Mouse (Mus musculus): ENCODE measurements at regions not wholly inside any gene's neighbourhood (a gene's known extent, or its start where the extent isn't known, plus 50 kb on each side); places are given as distances from the start of the nearest gene placed in this dataset.

GRCm38 (mm10) chr3:100751211-100751610 is 65.9 kb upstream of the Man1a2 start:
- ATAC-seq (replicated peaks; ENCODE audit: extremely low read depth, insufficient read depth, low FRiP score), result no peak

GRCm38 (mm10) chr3:100748727-100749126 is 63.4 kb upstream of the Man1a2 start:
- Histone ChIP-seq H3K36me3 (ENCODE audit: control insufficient read depth, insufficient read depth) (no peaks in the 10 kb centered on the region), H3K4me2 (ENCODE audit: low read depth, low read length) (no peak overlapping the region), H3K4me3 (ENCODE audit: low read length) (no peak overlapping the region), H3K9me3 (replicated peaks; ENCODE audit: control insufficient read depth, low read length) (no peaks in the 10 kb centered on the region), H3K9ac (ENCODE audit: low read length) (no peak overlapping the region), H3K27ac (ENCODE audit: low read length) (peak overlapping the region; percentile 86; the same call in 1 of the 2 replicates), H3K4me1 (ENCODE audit: control insufficient read depth, insufficient read depth, low read length) (peaks cover 9% of the 10 kb centered on the region), H3K27me3 (ENCODE audit: control insufficient read depth, insufficient read depth, low read length) (no peaks in the 10 kb centered on the region)
- 71% methylated on average over 6 of the region's 6 CpGs for WGBS
- no peak for ATAC-seq (replicated peaks; ENCODE audit: extremely low read depth, insufficient read depth, low FRiP score)

More at GRCm38 (mm10) chr3:100751211-100751610, 65.9 kb upstream of the Man1a2 start:
- WGBS, result 87% methylated on average over 1 of the region's 1 CpGs
- Histone ChIP-seq H3K27me3 (ENCODE audit: control insufficient read depth, insufficient read depth, low read length) (no peaks in the 10 kb centered on the region), H3K9ac (ENCODE audit: low read length) (no peak overlapping the region), H3K4me1 (ENCODE audit: control insufficient read depth, insufficient read depth, low read length) (peaks cover 9% of the 10 kb centered on the region), H3K4me2 (ENCODE audit: low read depth, low read length) (no peak overlapping the region), H3K4me3 (ENCODE audit: low read length) (no peak overlapping the region), H3K27ac (ENCODE audit: low read length) (no peak overlapping the region), H3K36me3 (ENCODE audit: control insufficient read depth, insufficient read depth) (no peaks in the 10 kb centered on the region), H3K9me3 (replicated peaks; ENCODE audit: control insufficient read depth, low read length) (no peaks in the 10 kb centered on the region)

- Histone ChIP-seq H3K27me3 (ENCODE audit: control insufficient read depth, insufficient read depth, low read length) (no peaks in the 10 kb centered on the region), H3K9ac (ENCODE audit: low read length) (no peak overlapping the region), H3K4me3 (ENCODE audit: low read length) (no peak overlapping the region), H3K27ac (ENCODE audit: low read length) (peak overlapping the region; percentile 86), H3K36me3 (ENCODE audit: control insufficient read depth, insufficient read depth) (no peaks in the 10 kb centered on the region), H3K4me2 (ENCODE audit: low read depth, low read length) (no peak overlapping the region), H3K4me1 (ENCODE audit: control insufficient read depth, insufficient read depth, low read length) (peaks cover 9% of the 10 kb centered on the region), H3K9me3 (replicated peaks; ENCODE audit: control insufficient read depth, low read length) (no peaks in the 10 kb centered on the region)
- WGBS, result 64% methylated on average over 2 of the region's 2 CpGs
- ATAC-seq (replicated peaks; ENCODE audit: extremely low read depth, insufficient read depth, low FRiP score), result peak; percentile 78
These were observed 63.0 kb upstream of the Man1a2 start for GRCm38 (mm10) chr3:100748309-100748691.

GRCm38 (mm10) chr3:100747421-100748308 is 62.4 kb upstream of the Man1a2 start:
- H3K36me3 ChIP-seq (ENCODE audit: control insufficient read depth, insufficient read depth), result no peaks in the 10 kb centered on the region
- WGBS, result 40% methylated on average over 15 of the region's 15 CpGs
- 0 out of 2 replicates have a peak overlapping the region, but pooled peaks have one; percentile 16 for H3K9ac ChIP-seq (ENCODE audit: low read length)
- no peaks in the 10 kb centered on the region for H3K27me3 ChIP-seq (ENCODE audit: control insufficient read depth, insufficient read depth, low read length)
- peak overlapping the region; percentile 19 for H3K4me2 ChIP-seq (ENCODE audit: low read depth, low read length)
- peak; percentile 94 for ATAC-seq (replicated peaks; ENCODE audit: extremely low read depth, insufficient read depth, low FRiP score)
- no peak overlapping the region for H3K4me3 ChIP-seq (ENCODE audit: low read length)
- peaks cover 9% of the 10 kb centered on the region for H3K4me1 ChIP-seq (ENCODE audit: control insufficient read depth, insufficient read depth, low read length)
- no peaks in the 10 kb centered on the region for H3K9me3 ChIP-seq (replicated peaks; ENCODE audit: control insufficient read depth, low read length)
- peak overlapping the region; percentile 86 for H3K27ac ChIP-seq (ENCODE audit: low read length)

- no peaks in the 10 kb centered on the region for H3K4me1 ChIP-seq (ENCODE audit: control insufficient read depth, insufficient read depth, low read length)
- ATAC-seq (replicated peaks; ENCODE audit: extremely low read depth, insufficient read depth, low FRiP score), result no peak
- H3K4me3 ChIP-seq (ENCODE audit: low read length), result no peak overlapping the region
- WGBS, result 83% methylated on average over 7 of the region's 7 CpGs
- no peak overlapping the region for H3K27ac ChIP-seq (ENCODE audit: low read length)
- no peaks in the 10 kb centered on the region for H3K9me3 ChIP-seq (replicated peaks; ENCODE audit: control insufficient read depth, low read length)
- H3K27me3 ChIP-seq (ENCODE audit: control insufficient read depth, insufficient read depth, low read length), result no peaks in the 10 kb centered on the region
- H3K4me2 ChIP-seq (ENCODE audit: low read depth, low read length), result no peak overlapping the region
- H3K9ac ChIP-seq (ENCODE audit: low read length), result no peak overlapping the region
- no peaks in the 10 kb centered on the region for H3K36me3 ChIP-seq (ENCODE audit: control insufficient read depth, insufficient read depth)
These were observed 52.4 kb upstream of the Man1a2 start for GRCm38 (mm10) chr3:100737660-100738059.

- ATAC-seq (replicated peaks; ENCODE audit: extremely low read depth, insufficient read depth, low FRiP score), result no peak
- Histone ChIP-seq H3K4me3 (ENCODE audit: low read length) (no peak overlapping the region), H3K9ac (ENCODE audit: low read length) (no peak overlapping the region), H3K9me3 (replicated peaks; ENCODE audit: control insufficient read depth, low read length) (no peaks in the 10 kb centered on the region), H3K27ac (ENCODE audit: low read length) (no peak overlapping the region), H3K4me1 (ENCODE audit: control insufficient read depth, insufficient read depth, low read length) (no peaks in the 10 kb centered on the region), H3K36me3 (ENCODE audit: control insufficient read depth, insufficient read depth) (no peaks in the 10 kb centered on the region), H3K27me3 (ENCODE audit: control insufficient read depth, insufficient read depth, low read length) (no peaks in the 10 kb centered on the region), H3K4me2 (ENCODE audit: low read depth, low read length) (no peak overlapping the region)
- 84% methylated on average over 3 of the region's 3 CpGs for WGBS
These were observed 51.2 kb upstream of the Man1a2 start for GRCm38 (mm10) chr3:100736539-100736938.
